Mouse (Mus musculus) inflammation-experienced regulatory T-cells (primary cell): ENCODE data around the gene Dnajc14. TPM values are rescaled to one million over a fixed set of nuclear protein-coding genes. Genes with fewer than 3 reads are reported as not detected.

Source experiments
- polyA plus RNA-seq, 2 experiments: library from polyadenylated mRNA; unstranded; fragments of 100-300 nt; shearing (Covaris generic); gene quantifications; one replicate each; pipeline ENCODE4 v1.2.1; 2017

The Dnajc14 gene
- 100 to 1,000 TPM in 1 of 2 experiments, 10 to 100 TPM in 1; 99.0 to 113 TPM for polyA plus RNA-seq

GRCm38 (mm10) chr10:128803771-128804270 lies at the start of gene Dnajc14:
TSS of gene Dnajc14 (plus strand) at chr10:128804062.

DNA sequence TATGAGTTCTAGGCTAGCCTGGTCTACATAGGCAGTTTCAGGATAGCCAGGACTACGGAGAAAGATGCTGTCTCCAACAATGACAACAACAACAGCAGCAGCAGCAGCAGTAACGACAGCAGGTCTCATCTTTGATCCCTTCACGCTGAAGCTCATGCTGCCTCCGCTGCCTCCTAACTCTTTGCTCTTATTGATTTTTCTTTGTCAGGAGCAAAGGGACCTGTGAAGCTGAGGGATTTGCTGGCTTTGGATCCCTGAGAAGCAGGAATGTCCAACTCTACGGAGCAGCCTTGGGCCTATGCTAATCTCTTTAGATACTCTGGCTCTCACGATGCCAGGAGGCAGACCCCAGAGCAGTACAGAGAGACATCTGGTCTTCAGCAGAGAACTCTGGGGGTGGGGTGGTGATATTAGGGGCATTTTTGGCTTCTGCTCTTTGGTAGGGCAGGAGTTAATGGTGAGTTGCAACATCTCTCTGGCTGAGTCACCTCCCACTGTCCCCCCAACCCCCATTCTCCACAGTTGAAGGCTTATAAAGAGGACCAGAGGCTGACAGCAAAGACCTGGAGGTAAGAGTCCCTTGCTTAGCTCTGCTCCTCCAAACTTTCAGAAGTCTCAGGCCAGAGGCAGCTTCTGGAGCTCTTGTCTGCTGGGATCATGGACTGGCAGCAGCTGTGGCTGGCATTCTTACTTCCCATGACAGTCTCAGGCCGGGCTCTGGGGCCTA lies 13.3 kb upstream of the Dnajc14 start, which contains the start of gene Mmp19:
TSS of gene Mmp19 (plus strand) at position 513 of the 727 bp plus-strand sequence.

GRCm38 (mm10) chr10:128804271-128805091 lies 619 bp downstream of the Dnajc14 start, which contains the start of gene Tmem198b:
TSS of gene Tmem198b (minus strand) at chr10:128804370.

GRCm38 (mm10) chr10:128817033-128817432 lies 13.2 kb downstream of the Dnajc14 start, which contains the start of gene Sarnp:
TSS of gene Sarnp (plus strand) at chr10:128817333.

GRCm38 (mm10) chr10:128821358-128822056 lies 17.6 kb downstream of the Dnajc14 start, which contains the start of gene Ormdl2:
TSS of gene Ormdl2 (minus strand) at chr10:128821645.

Other genes starting within 250 kb of the Dnajc14 start
- 10 to 100 TPM; 26.4 to 30.0 TPM for gene Pa2g4, start 238.1 kb upstream of the Dnajc14 start, polyA plus RNA-seq
- gene Erbb3, start 214.4 kb upstream of the Dnajc14 start, polyA plus RNA-seq = 1 to 10 TPM; 2.9 to 8.1 TPM
- 100 to 1,000 TPM; 473 to 520 TPM for gene Rps26, start 177.3 kb upstream of the Dnajc14 start, polyA plus RNA-seq
- gene Ikzf4, start 158.1 kb upstream of the Dnajc14 start, polyA plus RNA-seq = 100 to 1,000 TPM in 1 of 2 experiments, 10 to 100 TPM in 1; 71.0 to 105 TPM
- gene Suox, start 130.0 kb upstream of the Dnajc14 start, polyA plus RNA-seq = 10 to 100 TPM; 46.6 to 47.9 TPM
- gene Rab5b, start 107.8 kb upstream of the Dnajc14 start, polyA plus RNA-seq = 10 to 100 TPM; 44.2 to 45.0 TPM
- 1 to 10 TPM; 2.9 to 5.1 TPM for gene Pmel, start 99.9 kb upstream of the Dnajc14 start, polyA plus RNA-seq
- 10 to 100 TPM; 33.2 to 43.0 TPM for gene Cdk2, start 99.0 kb upstream of the Dnajc14 start, polyA plus RNA-seq
- gene Dgka, start 59.2 kb upstream of the Dnajc14 start, polyA plus RNA-seq = 100 to 1,000 TPM; 564 to 912 TPM
- 10 to 100 TPM; 30.7 to 44.7 TPM for gene Pym1, start 56.2 kb upstream of the Dnajc14 start, polyA plus RNA-seq
- gene Mmp19, start 13.2 kb upstream of the Dnajc14 start, polyA plus RNA-seq = 1 to 10 TPM in 1 of 2 experiments, under 1 TPM in 1; 0.27 to 1.1 TPM
- gene Tmem198b, start 308 bp downstream of the Dnajc14 start, polyA plus RNA-seq = 1 to 10 TPM; 2.2 to 4.1 TPM
- gene Sarnp, start 13.3 kb downstream of the Dnajc14 start, polyA plus RNA-seq = 100 to 1,000 TPM; 138 to 144 TPM
- 10 to 100 TPM; 65.4 to 69.2 TPM for gene Ormdl2, start 17.6 kb downstream of the Dnajc14 start, polyA plus RNA-seq
- gene Gdf11, start 87.7 kb downstream of the Dnajc14 start, polyA plus RNA-seq = 1 to 10 TPM; 2.9 TPM
- 1 to 10 TPM in 1 of 2 experiments, under 1 TPM in 1; 0.86 to 6.2 TPM for gene Cd63, start 96.9 kb downstream of the Dnajc14 start, polyA plus RNA-seq
- 10 to 100 TPM; 13.9 to 24.2 TPM for gene Rdh5, start 118.8 kb downstream of the Dnajc14 start, polyA plus RNA-seq
- gene Bloc1s1, start 120.0 kb downstream of the Dnajc14 start, polyA plus RNA-seq = 100 to 1,000 TPM; 113 to 188 TPM
- gene Itga7, start 129.8 kb downstream of the Dnajc14 start, polyA plus RNA-seq = 10 to 100 TPM in 1 of 2 experiments, 1 to 10 TPM in 1; 3.9 to 21.2 TPM
- gene Mettl7b, start 156.9 kb downstream of the Dnajc14 start, polyA plus RNA-seq = not detected
- gene Olfr9, start 185.4 kb downstream of the Dnajc14 start, polyA plus RNA-seq = under 1 TPM in 1 of 2 experiments, not detected in 1; 0.51 TPM
- not detected for gene Olfr763, start 206.7 kb downstream of the Dnajc14 start, polyA plus RNA-seq
- gene Olfr764-ps1, start 235.8 kb downstream of the Dnajc14 start, polyA plus RNA-seq = not detected
- not detected for gene Olfr765, start 245.9 kb downstream of the Dnajc14 start, polyA plus RNA-seq